Mouse (Mus musculus) lung, embryonic 14.5 days (tissue): ENCODE measurements around the gene Frrs1. TPM values are rescaled to one million over a fixed set of nuclear protein-coding genes. Genes with fewer than 3 reads are reported as not detected.
"Not testable (repeated sequence)": the region's sequence is repeated elsewhere in the genome, so short reads cannot be mapped to it uniquely, and the experiment has no call there.

Experiments
- ATAC-seq: fragments of 200-750 bp; cut with Nextera tagmentation; 2 replicates; pipeline ENCODE4 v1.8.0; 2017; ENCODE audit warnings: mild to moderate bottlenecking, moderate TSS enrichment, moderate library complexity; ENCODE audit not compliant: insufficient read depth
- DNase-seq: peaks from one replicate; pipeline ENCODE4 v3.0.0-alpha.2; 2015
- H3K27ac ChIP-seq: fragments of 300-500 bp; sonication (generic); 2 replicates; pipeline ENCODE4 v1.5.1; 2014; ENCODE audit warnings: low read depth, mild to moderate bottlenecking, moderate library complexity
- H3K27me3 ChIP-seq: fragments of 300-500 bp; sonication (generic); 2 replicates; pipeline ENCODE4 v1.6.1; 2014; ENCODE audit warnings: low read length, control low read depth; ENCODE audit not compliant: insufficient read depth
- H3K36me3 ChIP-seq: fragments of 300-500 bp; sonication (generic); 2 replicates; pipeline ENCODE4 v1.6.1; 2014; ENCODE audit warnings: control low read depth; ENCODE audit not compliant: insufficient read depth
- H3K4me1 ChIP-seq: fragments of 300-500 bp; sonication (generic); 2 replicates; pipeline ENCODE4 v1.6.1; 2014; ENCODE audit warnings: antibody characterized with exemption, control low read depth; ENCODE audit not compliant: insufficient read depth
- H3K4me2 ChIP-seq: fragments of 300-500 bp; sonication (generic); 2 replicates; pipeline ENCODE4 v1.6.1; 2014; ENCODE audit warnings: mild to moderate bottlenecking
- H3K4me3 ChIP-seq: fragments of 300-500 bp; sonication (generic); 2 replicates; pipeline ENCODE4 v1.5.1; 2014; ENCODE audit warnings: low read depth, low read length
- H3K9ac ChIP-seq: fragments of 300-500 bp; sonication (generic); 2 replicates; pipeline ENCODE4 v1.6.1; 2014
- H3K9me3 ChIP-seq: fragments of 300-500 bp; sonication (generic); 2 replicates; pipeline ENCODE4 v1.6.1; 2016; ENCODE audit warnings: low read depth, low read length, control low read depth
- CTCF ChIP-seq: IDR thresholded peaks from 2 replicates; pipeline ENCODE4 v1.5.1; 2016; ENCODE audit warnings: antibody characterized with exemption, low read depth
- whole genome bisulfite sequencing: fragments of 180-500 bp; shearing (Covaris S2); extraction: QIAGEN DNeasy Blood & Tissue Kit; methylation state at CpG from one replicate; pipeline ENCODE4 v1.1.7; 2014; 5-methylcytosine and 5-hydroxymethylcytosine counted together
- polyA plus RNA-seq: library from polyadenylated mRNA; unstranded; fragments of >200 nt; fragmentation: Nextera tagmentation; extraction: Ambion mirVana; gene quantifications from 2 replicates; pipeline ENCODE4 v1.2.1, GENCODE M21; 2014

The Frrs1 gene
- 8.9 and 11.5 TPM in 2 replicates for polyA plus RNA-seq

DNA sequence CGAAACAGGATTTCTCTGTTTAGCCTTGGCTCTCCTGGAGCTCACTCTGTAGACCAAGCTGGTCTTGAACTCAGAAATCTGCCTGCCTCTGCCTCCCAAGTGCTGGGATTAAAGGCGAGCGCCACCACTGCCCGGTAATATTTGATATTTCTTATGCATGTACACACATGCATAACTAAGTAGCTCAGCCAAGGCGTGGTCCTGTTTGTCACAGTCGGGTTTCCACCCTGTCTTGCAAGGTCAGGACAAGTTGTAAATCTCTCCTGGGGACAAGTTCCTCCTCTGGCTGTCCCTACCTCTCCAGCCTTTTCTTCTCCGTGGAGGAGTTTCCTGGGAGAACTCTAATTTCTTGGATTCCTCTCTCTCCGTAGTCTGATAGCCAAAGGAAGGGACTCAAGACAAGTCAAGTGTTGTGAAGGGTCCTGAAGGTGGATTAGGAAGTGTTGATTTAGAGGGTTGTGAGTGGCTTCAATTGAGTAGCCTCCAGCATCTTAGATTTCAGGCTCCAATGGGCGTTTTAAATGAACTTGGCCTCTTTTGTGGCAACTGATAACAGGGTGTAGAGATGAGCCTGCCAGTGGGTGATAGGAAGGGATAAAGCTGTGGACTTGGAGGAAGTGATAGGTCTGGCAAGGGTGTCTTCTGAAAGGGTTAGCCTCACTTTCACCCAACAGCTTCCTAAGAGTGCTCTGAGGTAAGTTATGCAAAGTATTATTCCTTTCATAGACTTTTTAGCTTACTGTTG lies at the start of gene Frrs1:
Gene Frrs1 (plus strand): TSS at position 524 of the 745 bp plus-strand sequence.
- Histone ChIP-seq H3K27me3 (no peaks in the 10 kb centered on the region), H3K4me3 (no peak within 1 kb of the TSS), H3K4me2 (0 out of 2 replicates have a peak within 1 kb of the TSS, but pooled peaks have one; percentile 84), H3K9ac (no peak within 1 kb of the TSS), H3K9me3 (no peaks in the 10 kb centered on the region), H3K4me1 (no peaks in the 10 kb centered on the region), H3K36me3 (no peaks in the 10 kb centered on the region), H3K27ac (no peak within 1 kb of the TSS)
- DNase-seq (no peak), ATAC-seq (no peak)
- 80% methylated on average over 9 of the region's 9 CpGs for whole genome bisulfite sequencing
- no peak for TF ChIP-seq CTCF

DNA sequence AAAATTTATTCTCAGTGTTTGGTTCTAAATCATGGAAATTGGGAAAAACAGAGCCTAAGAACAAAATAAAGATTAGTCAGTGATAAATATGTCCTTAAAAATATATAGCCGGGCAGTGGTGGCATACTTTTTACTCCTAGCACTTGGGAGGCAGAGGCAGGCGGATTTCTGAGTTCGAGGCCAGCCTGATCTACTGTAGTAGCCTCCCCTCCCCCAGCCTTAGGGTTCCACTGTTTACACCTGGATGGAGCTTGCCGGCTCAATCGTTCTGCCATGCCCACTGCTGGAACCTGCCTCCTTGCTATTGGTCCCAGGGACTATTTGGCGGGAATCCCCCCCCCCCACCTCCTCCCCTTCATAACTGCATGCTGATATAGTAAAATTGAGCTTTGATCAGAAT lies 48.9 kb upstream of the Frrs1 start:
- not testable (repeated sequence) for ATAC-seq, H3K9me3 ChIP-seq, H3K27me3 ChIP-seq, H3K36me3 ChIP-seq, H3K4me1 ChIP-seq, H3K4me3 ChIP-seq, DNase-seq, H3K27ac ChIP-seq, H3K9ac ChIP-seq, H3K4me2 ChIP-seq
- 79% methylated on average over 6 of the region's 6 CpGs for WGBS

DNA sequence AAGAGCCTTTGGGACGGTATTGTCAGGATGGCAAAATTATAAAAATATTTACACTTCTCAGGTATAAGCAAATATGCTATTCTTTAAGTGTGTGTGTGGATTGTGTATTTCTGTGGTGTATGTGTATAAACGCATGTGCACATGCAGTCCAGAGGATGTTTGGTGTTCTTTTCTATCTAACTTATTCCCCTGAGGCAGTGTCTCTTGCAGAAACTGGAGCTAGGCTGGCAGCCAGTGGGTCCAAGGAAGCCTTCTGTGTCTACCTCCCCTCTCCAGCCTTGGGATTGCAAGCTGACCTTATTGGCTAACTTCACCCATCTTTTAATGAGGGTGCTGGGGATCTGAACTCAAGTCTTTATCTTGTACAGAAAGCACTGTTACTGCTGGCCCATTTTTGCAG lies 46.3 kb upstream of the Frrs1 start:
- ATAC-seq, result no peak
- TF ChIP-seq CTCF, result no peak
- no peak for DNase-seq
- Histone ChIP-seq H3K27me3 (no peaks in the 10 kb centered on the region), H3K36me3 (no peaks in the 10 kb centered on the region), H3K9me3 (no peaks in the 10 kb centered on the region), H3K4me3 (no peak overlapping the region), H3K4me1 (peaks cover 7% of the 10 kb centered on the region; the same call in 1 of the 2 replicates), H3K9ac (no peak overlapping the region), H3K27ac (no peak overlapping the region), H3K4me2 (no peak overlapping the region)
- WGBS, result 81% methylated on average over 2 of the region's 2 CpGs

DNA sequence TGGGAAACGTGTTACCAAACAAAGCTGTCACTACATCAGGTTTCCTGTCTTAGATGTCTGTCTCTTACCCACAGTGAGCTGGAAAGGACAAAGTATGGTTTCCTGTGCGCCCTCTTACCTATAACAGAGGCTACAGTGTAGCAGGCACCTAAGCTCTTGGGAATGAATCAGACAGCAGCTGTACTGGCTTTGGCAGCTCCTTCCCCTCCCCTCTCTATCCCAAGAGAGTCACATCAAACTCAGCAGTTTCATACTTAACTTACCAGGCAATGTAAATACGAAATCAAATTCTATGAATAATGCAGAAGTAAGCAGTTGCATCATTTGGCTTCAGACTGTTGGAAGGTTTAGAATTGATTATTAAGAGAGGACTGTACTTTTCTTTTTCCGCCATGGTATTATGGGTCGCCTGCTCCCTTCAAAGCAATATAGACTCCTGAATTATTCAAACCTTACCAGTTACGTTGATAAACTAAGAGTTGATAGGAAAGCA lies 43.9 kb upstream of the Frrs1 start:
- H3K27ac ChIP-seq, result no peak overlapping the region
- no peak for DNase-seq
- no peak overlapping the region for H3K9ac ChIP-seq

DNA sequence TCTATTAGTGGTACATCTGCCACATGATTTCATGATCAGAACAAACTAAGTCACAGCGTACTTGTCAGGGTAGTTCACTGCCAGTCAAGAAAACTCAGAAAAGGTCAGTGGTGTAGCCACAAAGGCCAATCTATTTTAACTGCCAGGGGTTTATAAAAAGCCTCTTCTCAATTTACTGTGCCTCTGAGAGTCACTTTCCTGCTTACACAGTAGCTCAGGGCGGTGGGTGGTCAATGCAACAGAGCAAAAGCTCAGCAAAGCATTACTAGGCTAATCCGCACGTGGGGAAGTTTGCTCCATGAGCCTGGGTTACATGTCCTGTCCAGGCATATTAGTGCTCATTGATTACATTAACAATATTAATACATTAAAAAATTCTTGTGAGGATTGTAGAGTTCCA lies 43.3 kb upstream of the Frrs1 start:
- no peak overlapping the region for H3K4me3 ChIP-seq
- H3K4me2 ChIP-seq, result no peak overlapping the region
- no peaks in the 10 kb centered on the region for H3K36me3 ChIP-seq
- H3K9ac ChIP-seq, result no peak overlapping the region
- 85% methylated on average over 4 of the region's 4 CpGs for WGBS
- no peaks in the 10 kb centered on the region for H3K27me3 ChIP-seq
- no peaks in the 10 kb centered on the region for H3K9me3 ChIP-seq
- peaks cover 4% of the 10 kb centered on the region; the same call in 1 of the 2 replicates for H3K4me1 ChIP-seq
- ATAC-seq, result no peak
- H3K27ac ChIP-seq, result no peak overlapping the region
- no peak for DNase-seq
- no peak for TF ChIP-seq CTCF

More for the DNA sequence above, 43.9 kb upstream of the Frrs1 start:
- TF ChIP-seq CTCF, result no peak
- Histone ChIP-seq H3K4me1 (peaks cover 4% of the 10 kb centered on the region; the same call in 1 of the 2 replicates), H3K27me3 (no peaks in the 10 kb centered on the region), H3K9me3 (no peaks in the 10 kb centered on the region), H3K4me2 (no peak overlapping the region), H3K36me3 (no peaks in the 10 kb centered on the region), H3K4me3 (no peak overlapping the region)
- no peak for ATAC-seq
- 76% methylated on average over 6 of the region's 6 CpGs for WGBS

- peaks cover 4% of the 10 kb centered on the region; the same call in 1 of the 2 replicates for H3K4me1 ChIP-seq
- H3K27me3 ChIP-seq, result no peaks in the 10 kb centered on the region
- DNase-seq (peak; percentile 71), ATAC-seq (peak; percentile 71)
- H3K4me3 ChIP-seq, result no peak overlapping the region
- 53% methylated on average over 3 of the region's 3 CpGs for WGBS
- no peak for TF ChIP-seq CTCF
- H3K4me2 ChIP-seq, result no peak overlapping the region
- no peak overlapping the region for H3K9ac ChIP-seq
- H3K9me3 ChIP-seq, result no peaks in the 10 kb centered on the region
- no peak overlapping the region for H3K27ac ChIP-seq
- H3K36me3 ChIP-seq, result no peaks in the 10 kb centered on the region
Observed at GRCm38 (mm10) chr3:116816674-116817215, 42.5 kb upstream of the Frrs1 start.

DNA sequence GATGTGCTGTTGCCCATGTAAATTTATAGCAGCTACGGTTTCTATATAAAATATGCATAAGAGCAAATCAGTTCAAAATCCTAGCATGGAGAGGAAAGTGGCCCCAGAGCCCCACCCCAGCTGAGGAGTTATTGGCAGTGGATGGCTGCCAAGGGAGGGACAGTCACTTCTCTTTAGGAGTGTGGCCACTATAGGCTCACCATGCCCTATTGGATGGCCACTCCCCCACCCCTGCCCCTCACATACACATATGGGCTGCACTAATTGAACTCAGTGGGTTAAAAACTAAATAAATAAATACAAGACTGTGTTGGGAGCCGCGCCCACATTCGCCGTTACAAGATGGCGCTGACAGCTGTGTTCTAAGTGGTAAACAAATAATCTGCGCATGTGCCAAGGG lies 42.0 kb upstream of the Frrs1 start:
- no peaks in the 10 kb centered on the region for H3K36me3 ChIP-seq
- H3K27ac ChIP-seq, result no peak overlapping the region
- WGBS, result 83% methylated on average over 7 of the region's 7 CpGs
- H3K27me3 ChIP-seq, result no peaks in the 10 kb centered on the region
- DNase-seq, result no peak
- H3K4me3 ChIP-seq, result no peak overlapping the region
- H3K4me1 ChIP-seq, result peaks cover 4% of the 10 kb centered on the region; the same call in 1 of the 2 replicates
- no peak overlapping the region for H3K4me2 ChIP-seq
- peak; percentile 82; the same call in 1 of the 2 replicates for ATAC-seq
- no peaks in the 10 kb centered on the region for H3K9me3 ChIP-seq
- TF ChIP-seq CTCF, result no peak
- no peak overlapping the region for H3K9ac ChIP-seq
